Mouse (Mus musculus): ENCODE results near the gene Mrps10. TPM values are rescaled to one million over a fixed set of nuclear protein-coding genes. Genes with fewer than 3 reads are reported as not detected.

Mrps10 gene
- 9.9 and 14.2 TPM in 2 replicates for polyA plus RNA-seq (2012; rRNA removed; ENCODE audit: low replicate concordance)

GRCm38 (mm10) chr17:47368401-47369086 is at the start of gene Mrps10:
Mrps10 (plus strand) TSS chr17:47368887.

GRCm38 (mm10) chr17:47385145-47385544 is 16.5 kb downstream of the Mrps10 start, which contains the start of gene Guca1b:
Guca1b (plus strand) TSS chr17:47385393.

DNA sequence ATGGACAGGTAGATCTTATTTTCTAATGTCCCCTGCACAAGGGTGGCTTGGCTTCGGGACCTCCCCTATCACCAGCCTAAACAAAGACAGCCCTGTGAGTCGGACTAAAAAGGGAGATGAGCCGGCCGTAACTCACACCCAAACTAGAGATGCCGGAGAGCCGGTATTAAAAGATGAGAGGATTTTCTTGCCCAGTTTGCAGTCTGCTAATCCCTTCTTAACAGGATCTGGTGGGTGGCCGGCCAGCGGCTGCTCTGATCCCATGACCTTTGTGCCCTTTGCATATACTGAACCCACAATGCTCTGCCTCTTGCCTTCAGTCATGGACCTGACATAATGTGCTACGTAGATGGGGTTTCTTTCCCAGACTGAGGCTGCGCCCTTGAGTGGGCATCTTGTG is 31.8 kb downstream of the Mrps10 start, which contains the start of gene Guca1a:
Gene Guca1a, minus strand, starts transcription at position 134 of the 400 bp plus-strand sequence.

Other genes starting within 250 kb of the Mrps10 start
- 0.61 and 1.0 TPM in 2 replicates for gene Guca1b, start 16.5 kb downstream of the Mrps10 start, polyA plus RNA-seq (2012; rRNA removed; ENCODE audit: low replicate concordance)
- 2.0 and 4.0 TPM in 2 replicates for gene Guca1a, start 31.7 kb downstream of the Mrps10 start, polyA plus RNA-seq (2012; rRNA removed; ENCODE audit: low replicate concordance)
- gene AI661453, start 67.7 kb downstream of the Mrps10 start, polyA plus RNA-seq (2012; rRNA removed; ENCODE audit: low replicate concordance), result 12.2 and 21.8 TPM in 2 replicates
- 0.13 and 0.34 TPM in 2 replicates for gene 1700001C19Rik, start 68.5 kb downstream of the Mrps10 start, polyA plus RNA-seq (2012; rRNA removed; ENCODE audit: low replicate concordance)
- 7.9 and 9.1 TPM in 2 replicates for gene Taf8, start 133.4 kb downstream of the Mrps10 start, polyA plus RNA-seq (2012; rRNA removed; ENCODE audit: low replicate concordance)
- gene Ccnd3, start 136.2 kb downstream of the Mrps10 start, polyA plus RNA-seq (2012; rRNA removed; ENCODE audit: low replicate concordance), result 58.8 and 63.9 TPM in 2 replicates
- 3.6 and 4.3 TPM in 2 replicates for gene Bysl, start 242.6 kb downstream of the Mrps10 start, polyA plus RNA-seq (2012; rRNA removed; ENCODE audit: low replicate concordance)
- gene Med20, start 242.7 kb downstream of the Mrps10 start, polyA plus RNA-seq (2012; rRNA removed; ENCODE audit: low replicate concordance), result 7.5 and 8.3 TPM in 2 replicates
- gene Gm20517, start 242.7 kb downstream of the Mrps10 start, polyA plus RNA-seq (2012; rRNA removed; ENCODE audit: low replicate concordance), result 1.2 TPM in 1 of 2 replicates, not detected in the other

All from duodenum, adult 2 months (tissue).